Mouse (Mus musculus): ENCODE measurements at regions not wholly inside any gene's neighbourhood (a gene's known extent, or its start where the extent isn't known, plus 50 kb on each side); places are given as distances from the start of the nearest gene placed in this dataset.

GRCm38 (mm10) chr14:110543303-110544134 lies 211.4 kb downstream of the Slitrk6 start:
- Histone ChIP-seq H3K4me2 (no peak overlapping the region), H3K4me3 (no peak overlapping the region), H3K36me3 (ENCODE audit: poor library complexity, severe bottlenecking) (no peaks in the 10 kb centered on the region), H3K9ac (no peak overlapping the region), H3K27ac (no peak overlapping the region), H3K27me3 (no peaks in the 10 kb centered on the region), H3K9me3 (replicated peaks) (no peaks in the 10 kb centered on the region), H3K4me1 (no peaks in the 10 kb centered on the region)
- ATAC-seq, result no peak
- WGBS, result 64% methylated on average over 4 of the region's 4 CpGs

GRCm38 (mm10) chr14:110527306-110527705 lies 227.6 kb downstream of the Slitrk6 start:
- 85% methylated on average over 3 of the region's 3 CpGs for WGBS
- ATAC-seq, result no peak
- Histone ChIP-seq H3K9me3 (replicated peaks) (no peaks in the 10 kb centered on the region), H3K36me3 (ENCODE audit: poor library complexity, severe bottlenecking) (no peaks in the 10 kb centered on the region), H3K27ac (no peak overlapping the region), H3K4me1 (no peaks in the 10 kb centered on the region), H3K4me3 (no peak overlapping the region), H3K9ac (no peak overlapping the region), H3K4me2 (no peak overlapping the region), H3K27me3 (no peaks in the 10 kb centered on the region)

GRCm38 (mm10) chr14:110485057-110485456 lies 269.9 kb downstream of the Slitrk6 start:
- H3K27me3 ChIP-seq, result no peaks in the 10 kb centered on the region
- no peak for ATAC-seq
- 89% methylated on average over 3 of the region's 3 CpGs for WGBS

GRCm38 (mm10) chr14:110472743-110473142 lies 282.2 kb downstream of the Slitrk6 start:
- no peak overlapping the region for H3K4me3 ChIP-seq
- no peak for ATAC-seq
- H3K9me3 ChIP-seq (replicated peaks), result no peaks in the 10 kb centered on the region
- no peak overlapping the region for H3K4me2 ChIP-seq
- H3K36me3 ChIP-seq (ENCODE audit: poor library complexity, severe bottlenecking), result no peaks in the 10 kb centered on the region
- H3K4me1 ChIP-seq, result peaks cover 6% of the 10 kb centered on the region
- H3K9ac ChIP-seq, result no peak overlapping the region
- no peak overlapping the region for H3K27ac ChIP-seq
- no peaks in the 10 kb centered on the region for H3K27me3 ChIP-seq
- WGBS, result 19% methylated on average over 3 of the region's 3 CpGs

More at GRCm38 (mm10) chr14:110485057-110485456, 269.9 kb downstream of the Slitrk6 start:
- no peaks in the 10 kb centered on the region for H3K4me1 ChIP-seq
- H3K4me2 ChIP-seq, result no peak overlapping the region
- no peaks in the 10 kb centered on the region for H3K36me3 ChIP-seq (ENCODE audit: poor library complexity, severe bottlenecking)
- H3K4me3 ChIP-seq, result no peak overlapping the region
- no peak overlapping the region for H3K9ac ChIP-seq
- H3K9me3 ChIP-seq (replicated peaks), result no peaks in the 10 kb centered on the region
- H3K27ac ChIP-seq, result no peak overlapping the region

GRCm38 (mm10) chr14:110472176-110472575 lies 282.8 kb downstream of the Slitrk6 start:
- no peak overlapping the region for H3K27ac ChIP-seq
- 74% methylated on average over 3 of the region's 3 CpGs for WGBS
- ATAC-seq, result no peak
- peaks cover 6% of the 10 kb centered on the region for H3K4me1 ChIP-seq
- H3K4me2 ChIP-seq, result no peak overlapping the region
- H3K4me3 ChIP-seq, result no peak overlapping the region
- H3K9ac ChIP-seq, result no peak overlapping the region
- no peaks in the 10 kb centered on the region for H3K36me3 ChIP-seq (ENCODE audit: poor library complexity, severe bottlenecking)
- no peaks in the 10 kb centered on the region for H3K9me3 ChIP-seq (replicated peaks)
- no peaks in the 10 kb centered on the region for H3K27me3 ChIP-seq

- no peak for ATAC-seq
- Histone ChIP-seq H3K36me3 (ENCODE audit: poor library complexity, severe bottlenecking) (no peaks in the 10 kb centered on the region), H3K4me1 (peaks cover 6% of the 10 kb centered on the region), H3K27ac (no peak overlapping the region), H3K4me2 (no peak overlapping the region), H3K4me3 (no peak overlapping the region), H3K9me3 (replicated peaks) (no peaks in the 10 kb centered on the region), H3K27me3 (no peaks in the 10 kb centered on the region), H3K9ac (no peak overlapping the region)
- 64% methylated on average over 1 of the region's 1 CpGs for WGBS
These were observed 284.2 kb downstream of the Slitrk6 start for GRCm38 (mm10) chr14:110470714-110471113.

GRCm38 (mm10) chr14:110468457-110469311 lies 286.3 kb downstream of the Slitrk6 start:
- H3K9me3 ChIP-seq (replicated peaks), result no peaks in the 10 kb centered on the region
- H3K4me3 ChIP-seq, result no peak overlapping the region
- peak; percentile 82 for ATAC-seq
- no peak overlapping the region for H3K9ac ChIP-seq
- WGBS, result 45% methylated on average over 6 of the region's 6 CpGs
- peaks cover 6% of the 10 kb centered on the region for H3K4me1 ChIP-seq
- no peaks in the 10 kb centered on the region for H3K27me3 ChIP-seq
- H3K4me2 ChIP-seq, result no peak overlapping the region
- H3K27ac ChIP-seq, result no peak overlapping the region
- no peaks in the 10 kb centered on the region for H3K36me3 ChIP-seq (ENCODE audit: poor library complexity, severe bottlenecking)
